Mouse (Mus musculus) heart, postnatal 0 days (tissue): ENCODE results near the gene Nsa2.
A peak's percentile ranks its signal among the peaks of the same experiment; 100 is the strongest.

Experiments used
- CTCF ChIP-seq: IDR thresholded peaks from 2 replicates; pipeline ENCODE4 v1.5.1; 2016; ENCODE audit warnings: antibody characterized with exemption, control low read depth, low read depth
- EP300 ChIP-seq: IDR thresholded peaks from 2 replicates; pipeline ENCODE4 v1.6.1; 2016; ENCODE audit warnings: antibody characterized with exemption, low read depth

GRCm38 (mm10) chr13:97145834-97146233, 8.1 kb upstream of the Nsa2 start:
- TF ChIP-seq CTCF: peak; percentile 61
- TF ChIP-seq EP300: no peak
